Mouse (Mus musculus): ENCODE measurements around the gene Ube2g1.

GRCm38 (mm10) chr11:72569051-72569450 is 38.0 kb upstream of the Ube2g1 start:
- TF ChIP-seq POLR2A (IDR thresholded peaks at IDR 0.05; ENCODE audit: extremely low read depth, insufficient read depth, low read length) (no peak), CTCF (IDR thresholded peaks at IDR 0.05; ENCODE audit: extremely low read depth, insufficient read depth, low read length) (no peak)
